Mouse (Mus musculus): ENCODE results near the gene Cd72.

Gene Cd72

GRCm38 (mm10) chr4:43478534-43478858, 24.1 kb upstream of the Cd72 start:
- no peak for DNase-seq (ENCODE audit: low spot score)

- peak; percentile 86 for DNase-seq (ENCODE audit: low spot score)
Measured at GRCm38 (mm10) chr4:43477857-43478533, 23.6 kb upstream of the Cd72 start.

- no peak for DNase-seq (ENCODE audit: low spot score)
Measured at GRCm38 (mm10) chr4:43476604-43477003, 22.2 kb upstream of the Cd72 start.

GRCm38 (mm10) chr4:43473636-43474035, 19.2 kb upstream of the Cd72 start:
- no peak for DNase-seq (ENCODE audit: low spot score)

- DNase-seq (ENCODE audit: low spot score) = no peak
Measured at GRCm38 (mm10) chr4:43470301-43470700, 15.9 kb upstream of the Cd72 start.

- DNase-seq (ENCODE audit: low spot score) = no peak
Measured at GRCm38 (mm10) chr4:43466872-43467271, 12.4 kb upstream of the Cd72 start.

GRCm38 (mm10) chr4:43465935-43466334, 11.5 kb upstream of the Cd72 start:
- no peak for DNase-seq (ENCODE audit: low spot score)

GRCm38 (mm10) chr4:43463102-43463501, 8.7 kb upstream of the Cd72 start:
- no peak for DNase-seq (ENCODE audit: low spot score)

- DNase-seq (ENCODE audit: low spot score) = no peak
Measured at GRCm38 (mm10) chr4:43457124-43457523, 2.7 kb upstream of the Cd72 start.

- DNase-seq (ENCODE audit: low spot score) = no peak
Measured at GRCm38 (mm10) chr4:43456470-43456869, 2.0 kb upstream of the Cd72 start.

GRCm38 (mm10) chr4:43453413-43453812, 1.0 kb downstream of the Cd72 start:
- DNase-seq (ENCODE audit: low spot score) = no peak

GRCm38 (mm10) chr4:43452315-43452714, 2.1 kb downstream of the Cd72 start:
- no peak for DNase-seq (ENCODE audit: low spot score)

GRCm38 (mm10) chr4:43448554-43448953, 5.9 kb downstream of the Cd72 start:
- no peak for DNase-seq (ENCODE audit: low spot score)

- no peak for DNase-seq (ENCODE audit: low spot score)
Measured at GRCm38 (mm10) chr4:43447251-43447650, 7.2 kb downstream of the Cd72 start.

- DNase-seq (ENCODE audit: low spot score) = peak; percentile 35
Measured at GRCm38 (mm10) chr4:43443511-43443910, 10.9 kb downstream of the Cd72 start.

GRCm38 (mm10) chr4:43442456-43443361, 11.7 kb downstream of the Cd72 start:
- DNase-seq (ENCODE audit: low spot score) = peak; percentile 83

GRCm38 (mm10) chr4:43442044-43442443, 12.4 kb downstream of the Cd72 start:
- DNase-seq (ENCODE audit: low spot score) = peak; percentile 99

- no peak for DNase-seq (ENCODE audit: low spot score)
Measured at GRCm38 (mm10) chr4:43441639-43442038, 12.8 kb downstream of the Cd72 start, which contains the start of gene Tesk1. TSS of gene Tesk1 (plus strand) at chr4:43441939.

GRCm38 (mm10) chr4:43432832-43433231, 21.6 kb downstream of the Cd72 start:
- DNase-seq (ENCODE audit: low spot score) = no peak

- peak; percentile 89 for DNase-seq (ENCODE audit: low spot score)
Measured at GRCm38 (mm10) chr4:43431690-43432089, 22.7 kb downstream of the Cd72 start.

- no peak for DNase-seq (ENCODE audit: low spot score)
Measured at GRCm38 (mm10) chr4:43428946-43429345, 25.5 kb downstream of the Cd72 start, which contains the start of gene Fam166b. TSS of gene Fam166b (minus strand) at chr4:43429134.

GRCm38 (mm10) chr4:43428180-43428861, 26.1 kb downstream of the Cd72 start:
- no peak for DNase-seq (ENCODE audit: low spot score)

Measured in urinary bladder, postnatal 14 days (tissue).